Mouse (Mus musculus): Measurements from ENCODE around the gene Stac3.

DNA sequence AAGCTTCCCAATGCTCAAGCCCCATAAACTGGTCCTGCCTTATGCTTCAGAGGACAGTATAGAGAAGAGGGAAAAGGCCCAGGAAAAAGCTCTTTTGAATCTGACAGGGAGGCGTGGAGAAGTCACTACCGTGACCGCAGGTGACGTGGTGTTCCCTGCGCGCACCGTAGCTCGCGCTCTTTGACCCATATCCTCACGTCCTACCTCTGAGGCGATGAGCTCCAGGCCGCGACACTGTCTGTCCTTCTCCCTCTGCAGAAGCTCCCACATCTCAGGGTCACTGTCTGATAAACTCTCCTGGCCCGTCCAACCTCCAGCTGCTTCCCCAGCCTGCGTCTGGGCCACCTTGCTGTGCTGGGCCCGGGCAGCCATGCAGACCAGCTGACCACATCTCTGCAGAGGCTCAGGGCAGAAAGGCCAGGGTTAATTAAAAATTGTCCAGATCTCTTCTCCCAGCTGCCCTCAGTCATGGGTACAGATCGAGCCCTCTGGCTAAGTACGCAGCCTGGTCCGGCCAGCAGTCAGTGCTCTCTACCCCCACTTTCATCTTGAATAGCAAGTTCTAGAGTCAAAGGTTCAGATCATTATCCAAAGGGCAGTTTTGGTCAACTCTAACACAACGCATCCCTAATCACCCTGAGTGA, 19.4 kb downstream of the Stac3 start:
- no peak for TF ChIP-seq RCOR1 (conservative IDR thresholded peaks at IDR 0.05; ENCODE audit: low read depth, low read length)
- TF ChIP-seq CTCF (conservative IDR thresholded peaks at IDR 0.05 in 1 of 2, IDR thresholded peaks at IDR 0.05 in 1 of 2; ENCODE audit: low read depth in 2 of 2, low read length in 2 of 2), result no peak
- no peak for TF ChIP-seq EP300 (IDR thresholded peaks at IDR 0.05; ENCODE audit: low read length)
- TF ChIP-seq POLR2A (IDR thresholded peaks at IDR 0.05; ENCODE audit: low read depth, low read length), result no peak
- no peak for TF ChIP-seq JUN (IDR thresholded peaks at IDR 0.05; ENCODE audit: insufficient read depth, low read depth, low read length)
